Mouse (Mus musculus) heart, postnatal 4 days (tissue): ENCODE data around the gene Cyp20a1. TPM values are rescaled to one million over a fixed set of nuclear protein-coding genes. Genes with fewer than 3 reads are reported as not detected.

Source experiments
- DNase-seq: peaks from one replicate; pipeline ENCODE4 v3.0.0; 2021
- total RNA-seq, 2 experiments: library from RNA; stranded (reverse); gene quantifications; 2 replicates each; pipeline ENCODE4 v1.2.3; 2021

Gene Cyp20a1
- 10 to 100 TPM; 19.7 to 19.9 TPM for total RNA-seq

GRCm38 (mm10) chr1:60342808-60343629 is at the start of gene Cyp20a1:
Gene Cyp20a1, plus strand, starts transcription at chr1:60343323.
- peak; percentile 89 for DNase-seq

GRCm38 (mm10) chr1:60293921-60294320 is 49.2 kb upstream of the Cyp20a1 start:
- DNase-seq: no peak

GRCm38 (mm10) chr1:60343630-60344455 is 720 bp downstream of the Cyp20a1 start:
- DNase-seq: no peak

GRCm38 (mm10) chr1:60344670-60345069 is 1.5 kb downstream of the Cyp20a1 start:
- DNase-seq: no peak

GRCm38 (mm10) chr1:60345712-60346111 is 2.6 kb downstream of the Cyp20a1 start:
- no peak for DNase-seq

GRCm38 (mm10) chr1:60352786-60353185 is 9.7 kb downstream of the Cyp20a1 start:
- no peak for DNase-seq

GRCm38 (mm10) chr1:60361626-60362025 is 18.5 kb downstream of the Cyp20a1 start:
- no peak for DNase-seq

- DNase-seq: no peak
Measured at GRCm38 (mm10) chr1:60376556-60376955, 33.4 kb downstream of the Cyp20a1 start.

- DNase-seq: no peak
Measured at GRCm38 (mm10) chr1:60381910-60382309, 38.8 kb downstream of the Cyp20a1 start.

GRCm38 (mm10) chr1:60404848-60405247 is 61.7 kb downstream of the Cyp20a1 start:
- DNase-seq: no peak

GRCm38 (mm10) chr1:60408501-60409167 is 65.5 kb downstream of the Cyp20a1 start:
- DNase-seq: no peak

- peak; percentile 95 for DNase-seq
Measured at GRCm38 (mm10) chr1:60409168-60409828, 66.2 kb downstream of the Cyp20a1 start, which contains the start of gene Abi2. Gene Abi2, plus strand, starts transcription at chr1:60409619.

- DNase-seq: peak; percentile 51
Measured at GRCm38 (mm10) chr1:60409928-60410817, 67.0 kb downstream of the Cyp20a1 start.

GRCm38 (mm10) chr1:60416724-60417123 is 73.6 kb downstream of the Cyp20a1 start:
- no peak for DNase-seq

- peak; percentile 25 for DNase-seq
Measured at GRCm38 (mm10) chr1:60423882-60424281, 80.8 kb downstream of the Cyp20a1 start.

- no peak for DNase-seq
Measured at GRCm38 (mm10) chr1:60428341-60428740, 85.2 kb downstream of the Cyp20a1 start.

GRCm38 (mm10) chr1:60428932-60429331 is 85.8 kb downstream of the Cyp20a1 start:
- DNase-seq: peak; percentile 21

- DNase-seq: no peak
Measured at GRCm38 (mm10) chr1:60431531-60431930, 88.4 kb downstream of the Cyp20a1 start.

- no peak for DNase-seq
Measured at GRCm38 (mm10) chr1:60432497-60432896, 89.4 kb downstream of the Cyp20a1 start.
